Comparison of ENCODE assay signal across 16 mouse cellular contexts in genomic region chr2:78184950-78185349, GRCm38 (mm10).
DNase-seq lines count a peak whose midpoint lies in the region; ATAC-seq and TF ChIP-seq lines count a peak whose summit lies in the region.
"Had no signal": no experiment of that assay in that cellular context is flagged by ENCODE, and none has a peak within 500 bp of the region (broad histone marks: within the 10 kb centered on the region; RNA-seq: fewer than 3 reads in every experiment).

No protein-coding gene starts in this region.

- no peak for TF ChIP-seq CTCF in brain, embryonic 14.5 days (IDR thresholded peaks at IDR 0.05; ENCODE audit: borderline replicate concordance, extremely low read depth, insufficient read depth, insufficient read length)

- H3K4me1 ChIP-seq in forebrain, embryonic 14.5 days (ENCODE audit: control insufficient read depth, insufficient read depth, low read length) = no peaks in the 10 kb centered on the region
- peaks cover 5% of the 10 kb centered on the region; the same call in 1 of the 2 replicates for H3K4me1 ChIP-seq in forebrain, embryonic 10.5 days
- 0 out of 2 replicates have a peak, but pooled peaks cover 2% of the 10 kb centered on the region for H3K4me1 ChIP-seq in forebrain, embryonic 16.5 days (replicated peaks; ENCODE audit: control insufficient read depth, insufficient read depth, low read length)

- WGBS in forebrain, embryonic 14.5 days = 72% methylated on average over 1 of the region's 1 CpGs
- WGBS in forebrain, embryonic 10.5 days = 74% methylated on average over 1 of the region's 1 CpGs
- WGBS in forebrain, embryonic 16.5 days = 44% methylated on average over 1 of the region's 1 CpGs

- H3K9ac ChIP-seq in forebrain, embryonic 14.5 days (ENCODE audit: low read length) = no peak overlapping the region
- H3K9ac ChIP-seq in forebrain, embryonic 16.5 days (replicated peaks; ENCODE audit: low read depth, low read length) = no peak overlapping the region
- H3K9ac ChIP-seq: embryonic facial prominence, embryonic 12.5 days had no signal

- no peak overlapping the region for H3K4me2 ChIP-seq in forebrain, embryonic 14.5 days (ENCODE audit: low read length)
- H3K4me2 ChIP-seq in forebrain, embryonic 16.5 days (ENCODE audit: low read length) = no peak overlapping the region
- H3K4me2 ChIP-seq: embryonic facial prominence, embryonic 12.5 days had no signal

- peak; percentile 36 for DNase-seq in forebrain, embryonic 14.5 days (ENCODE audit: low spot score)
- no peak for DNase-seq in forebrain, embryonic 10.5 days (ENCODE audit: extremely low spot score, low spot score)
- DNase-seq in brain, embryonic 14.5 days (ENCODE audit: low read depth) = peak; percentile 25
- DNase-seq in right cerebral cortex, postnatal 4 days = no peak
- DNase-seq: adrenal gland, adult 2 months; adrenal gland, postnatal 10 days; adrenal gland, postnatal 25 days; cerebellum, adult 11-12 months; cerebellum, adult 2 months; cerebellum, adult 9-10 months; cerebellum, postnatal 10 days; cerebellum, postnatal 25 days had no signal

- no peaks in the 10 kb centered on the region for H3K36me3 ChIP-seq in forebrain, embryonic 14.5 days (ENCODE audit: control insufficient read depth, insufficient read depth, low read length)
- H3K36me3 ChIP-seq in forebrain, embryonic 10.5 days (replicated peaks) = no peaks in the 10 kb centered on the region
- H3K36me3 ChIP-seq in forebrain, embryonic 16.5 days (ENCODE audit: control insufficient read depth, insufficient read depth) = no peaks in the 10 kb centered on the region
- H3K36me3 ChIP-seq: embryonic facial prominence, embryonic 10.5 days; embryonic facial prominence, embryonic 12.5 days had no signal

- H3K4me3 ChIP-seq in forebrain, embryonic 14.5 days (ENCODE audit: low read depth, low read length) = no peak overlapping the region
- no peak overlapping the region for H3K4me3 ChIP-seq in forebrain, embryonic 10.5 days
- no peak overlapping the region for H3K4me3 ChIP-seq in forebrain, embryonic 16.5 days (replicated peaks; ENCODE audit: low read length)
- H3K4me3 ChIP-seq: embryonic facial prominence, embryonic 10.5 days; embryonic facial prominence, embryonic 12.5 days had no signal

- TF ChIP-seq POLR2A in brain, embryonic 14.5 days (IDR thresholded peaks at IDR 0.05; ENCODE audit: borderline replicate concordance, extremely low read depth, insufficient read depth, insufficient read length, poor library complexity, severe bottlenecking) = no peak

- H3K27me3 ChIP-seq in forebrain, embryonic 14.5 days (replicated peaks; ENCODE audit: control insufficient read depth, insufficient read depth, low read length) = no peaks in the 10 kb centered on the region
- H3K27me3 ChIP-seq in forebrain, embryonic 10.5 days (ENCODE audit: poor library complexity, severe bottlenecking) = no peaks in the 10 kb centered on the region
- H3K27me3 ChIP-seq in forebrain, embryonic 16.5 days (replicated peaks; ENCODE audit: control insufficient read depth, insufficient read depth, low read length) = no peaks in the 10 kb centered on the region

- no peak overlapping the region for H3K27ac ChIP-seq in forebrain, embryonic 14.5 days (ENCODE audit: low read depth, low read length)
- H3K27ac ChIP-seq in forebrain, embryonic 10.5 days = no peak overlapping the region
- H3K27ac ChIP-seq in forebrain, embryonic 16.5 days (ENCODE audit: low read length) = no peak overlapping the region
- H3K27ac ChIP-seq: embryonic facial prominence, embryonic 10.5 days; embryonic facial prominence, embryonic 12.5 days had no signal

- no peaks in the 10 kb centered on the region for H3K9me3 ChIP-seq in forebrain, embryonic 14.5 days (replicated peaks; ENCODE audit: control insufficient read depth, low read length)
- no peaks in the 10 kb centered on the region for H3K9me3 ChIP-seq in forebrain, embryonic 10.5 days
- H3K9me3 ChIP-seq in forebrain, embryonic 16.5 days (ENCODE audit: control insufficient read depth, low read length) = no peaks in the 10 kb centered on the region
- H3K9me3 ChIP-seq: embryonic facial prominence, embryonic 10.5 days; embryonic facial prominence, embryonic 12.5 days had no signal

- peak; percentile 42; the same call in 1 of the 2 replicates for ATAC-seq in forebrain, embryonic 14.5 days
- peak; percentile 79 for ATAC-seq in forebrain, embryonic 16.5 days
- ATAC-seq in megakaryocyte progenitor cell, adult 5-6 weeks (replicated peaks; ENCODE audit: poor library complexity) = no peak

Comparison
In these comparisons a context has a peak if more than half of its experiments do, and no peak if none do; other contexts are left out.
1. DNase-seq: peak in forebrain, embryonic 14.5 days (single experiment) and brain, embryonic 14.5 days (single experiment); none in forebrain, embryonic 10.5 days (single experiment) and right cerebral cortex, postnatal 4 days (single experiment).